In genomic region chr8:118374738-118375137, GRCm38 (mm10) we compare ENCODE assay signal across 13 mouse cellular contexts.
DNase-seq lines count a peak whose midpoint lies in the region; ATAC-seq and TF ChIP-seq lines count a peak whose summit lies in the region.
"Had no signal": no experiment of that assay in that cellular context is flagged by ENCODE, and none has a peak within 500 bp of the region (broad histone marks: within the 10 kb centered on the region; RNA-seq: fewer than 3 reads in every experiment).

No protein-coding gene starts in this region.

- no peak overlapping the region for H3K9ac ChIP-seq in hindbrain, postnatal 0 days (replicated peaks; ENCODE audit: low read length)
- H3K9ac ChIP-seq in hindbrain, embryonic 13.5 days, result no peak overlapping the region
- H3K9ac ChIP-seq in neural tube, embryonic 11.5 days (ENCODE audit: low read length), result no peak overlapping the region
- H3K9ac ChIP-seq in heart, embryonic 16.5 days (ENCODE audit: low read length), result no peak overlapping the region
- H3K9ac ChIP-seq: limb, embryonic 12.5 days had no signal

- 0 out of 2 replicates have a peak, but pooled peaks cover 7% of the 10 kb centered on the region for H3K4me1 ChIP-seq in hindbrain, postnatal 0 days (ENCODE audit: insufficient read depth, low read length)
- peaks cover 28% of the 10 kb centered on the region for H3K4me1 ChIP-seq in hindbrain, embryonic 13.5 days (replicated peaks)
- H3K4me1 ChIP-seq in neural tube, embryonic 11.5 days (ENCODE audit: control insufficient read depth, insufficient read depth, low read length), result peaks cover 7% of the 10 kb centered on the region; the same call in 1 of the 2 replicates
- H3K4me1 ChIP-seq in heart, embryonic 16.5 days (ENCODE audit: control insufficient read depth, insufficient read depth, low read length), result peaks cover 32% of the 10 kb centered on the region

- ATAC-seq in hindbrain, postnatal 0 days, result no peak
- ATAC-seq in hindbrain, embryonic 13.5 days (ENCODE audit: low FRiP score), result no peak
- peak; percentile 70; the same call in 1 of the 2 replicates for ATAC-seq in neural tube, embryonic 11.5 days (ENCODE audit: insufficient read depth, low FRiP score, low TSS enrichment)
- ATAC-seq in heart, embryonic 16.5 days (replicated peaks; ENCODE audit: extremely low read depth, insufficient read depth, low FRiP score), result no peak; the same call in 1 of the 2 replicates
- ATAC-seq in megakaryocyte, adult 5-6 weeks (ENCODE audit: poor library complexity, severe bottlenecking), result no peak
- ATAC-seq in cerebellum, adult (ENCODE audit: insufficient number of reproducible peaks, low FRiP score, low TSS enrichment), result no peak
- ATAC-seq: activated CD4-positive, CD25-positive, alpha-beta regulatory T cell, adult 4 months had no signal

- H3K36me3 ChIP-seq in hindbrain, postnatal 0 days (ENCODE audit: insufficient read depth, low read length), result no peaks in the 10 kb centered on the region
- H3K36me3 ChIP-seq in hindbrain, embryonic 13.5 days, result no peaks in the 10 kb centered on the region
- no peaks in the 10 kb centered on the region for H3K36me3 ChIP-seq in neural tube, embryonic 11.5 days (ENCODE audit: control insufficient read depth, insufficient read depth, low read length)
- no peaks in the 10 kb centered on the region for H3K36me3 ChIP-seq in heart, embryonic 16.5 days (ENCODE audit: control insufficient read depth, insufficient read depth)
- H3K36me3 ChIP-seq: limb, embryonic 12.5 days had no signal

- no peaks in the 10 kb centered on the region for H3K9me3 ChIP-seq in hindbrain, postnatal 0 days (ENCODE audit: low read length)
- no peaks in the 10 kb centered on the region for H3K9me3 ChIP-seq in hindbrain, embryonic 13.5 days
- H3K9me3 ChIP-seq in neural tube, embryonic 11.5 days (ENCODE audit: control insufficient read depth, low read length), result no peaks in the 10 kb centered on the region
- no peaks in the 10 kb centered on the region for H3K9me3 ChIP-seq in heart, embryonic 16.5 days (replicated peaks; ENCODE audit: control insufficient read depth, low read length)
- H3K9me3 ChIP-seq: limb, embryonic 12.5 days had no signal

- DNase-seq in hindbrain, postnatal 0 days (ENCODE audit: low spot score), result peak; percentile 60
- DNase-seq in neural tube, embryonic 11.5 days (ENCODE audit: low spot score), result no peak
- DNase-seq in neural tube, embryonic 10.5 days (ENCODE audit: extremely low spot score, low spot score), result no peak
- peak; percentile 11 for DNase-seq in lung, postnatal 36 days
- DNase-seq: gastrocnemius, postnatal 25 days; kidney, postnatal 25 days had no signal

- no peaks in the 10 kb centered on the region for H3K27me3 ChIP-seq in hindbrain, postnatal 0 days (ENCODE audit: insufficient read depth, low read length)
- no peaks in the 10 kb centered on the region for H3K27me3 ChIP-seq in hindbrain, embryonic 13.5 days
- H3K27me3 ChIP-seq in neural tube, embryonic 11.5 days (ENCODE audit: control insufficient read depth, insufficient read depth, low read length), result no peaks in the 10 kb centered on the region
- no peaks in the 10 kb centered on the region for H3K27me3 ChIP-seq in heart, embryonic 16.5 days (ENCODE audit: control insufficient read depth, insufficient read depth, low read length)
- H3K27me3 ChIP-seq: limb, embryonic 12.5 days had no signal

- no peak overlapping the region for H3K4me3 ChIP-seq in hindbrain, postnatal 0 days (ENCODE audit: low read length)
- H3K4me3 ChIP-seq in hindbrain, embryonic 13.5 days, result no peak overlapping the region
- no peak overlapping the region for H3K4me3 ChIP-seq in neural tube, embryonic 11.5 days (ENCODE audit: low read depth, low read length)
- no peak overlapping the region for H3K4me3 ChIP-seq in heart, embryonic 16.5 days (ENCODE audit: low read length)
- H3K4me3 ChIP-seq: erythroblast, embryonic 14.5 days; limb, embryonic 12.5 days had no signal

- TF ChIP-seq CTCF in hindbrain, postnatal 0 days (IDR thresholded peaks at IDR 0.05; ENCODE audit: low read depth), result no peak

- 42% methylated on average over 6 of the region's 6 CpGs for WGBS in hindbrain, postnatal 0 days
- 51% methylated on average over 6 of the region's 6 CpGs for WGBS in hindbrain, embryonic 13.5 days
- WGBS in neural tube, embryonic 11.5 days, result 62% methylated on average over 6 of the region's 6 CpGs
- WGBS in heart, embryonic 16.5 days, result 38% methylated on average over 6 of the region's 6 CpGs

- no peak overlapping the region for H3K27ac ChIP-seq in hindbrain, postnatal 0 days
- H3K27ac ChIP-seq in hindbrain, embryonic 13.5 days, result no peak overlapping the region
- no peak overlapping the region for H3K27ac ChIP-seq in neural tube, embryonic 11.5 days (ENCODE audit: low read depth, low read length)
- H3K27ac ChIP-seq in heart, embryonic 16.5 days (ENCODE audit: low read length), result peak overlapping the region; percentile 16; the same call in 1 of the 2 replicates
- H3K27ac ChIP-seq: limb, embryonic 12.5 days had no signal

- H3K4me2 ChIP-seq in hindbrain, postnatal 0 days (ENCODE audit: low read depth, low read length), result no peak overlapping the region
- H3K4me2 ChIP-seq in hindbrain, embryonic 13.5 days, result no peak overlapping the region
- no peak overlapping the region for H3K4me2 ChIP-seq in neural tube, embryonic 11.5 days (ENCODE audit: low read depth)
- H3K4me2 ChIP-seq in heart, embryonic 16.5 days (ENCODE audit: low read depth, low read length), result no peak overlapping the region
- H3K4me2 ChIP-seq: limb, embryonic 12.5 days had no signal

Comparison
In these comparisons a context has a peak if more than half of its experiments do, and no peak if none do; other contexts are left out.
1. DNase-seq: peak in hindbrain, postnatal 0 days (single experiment) and lung, postnatal 36 days (single experiment); none in neural tube, embryonic 11.5 days (single experiment) and neural tube, embryonic 10.5 days (single experiment).